Mouse (Mus musculus) ES-E14 (cell line): ENCODE results near the gene Dvl3. TPM values are rescaled to one million over a fixed set of nuclear protein-coding genes. Genes with fewer than 3 reads are reported as not detected.
"Not testable (repeated sequence)": the region's sequence is repeated elsewhere in the genome, so short reads cannot be mapped to it uniquely, and the experiment has no call there.

Source experiments
- DNase-seq: peaks from one replicate; pipeline ENCODE4 v3.0.0-alpha.2; 2013; ENCODE audit warnings: low read depth, low spot score
- H3K27ac ChIP-seq: 2 replicates; pipeline ENCODE4 v1.5.1; 2012; ENCODE audit warnings: low read depth, mild to moderate bottlenecking, low read length, moderate library complexity, mixed read lengths; ENCODE audit not compliant: poor library complexity, insufficient read depth, severe bottlenecking
- H3K36me3 ChIP-seq: 2 replicates; pipeline ENCODE4 v1.6.1; 2012; ENCODE audit warnings: mild to moderate bottlenecking, low read length, moderate library complexity, mixed read lengths; ENCODE audit not compliant: control insufficient read depth, poor library complexity, insufficient read depth, severe bottlenecking
- H3K4me1 ChIP-seq, 2 experiments: fragments of 150-350 bp in 1 of 2; sonication (generic) in 1 of 2; 2 replicates each; pipeline ENCODE4 v1.6.1; 2012; ENCODE audit warnings: low read length in 2 of 2, mild to moderate bottlenecking in 1 of 2, mixed read lengths in 1 of 2; ENCODE audit not compliant: control insufficient read depth in 2 of 2, insufficient read depth in 2 of 2, poor library complexity in 1 of 2
- H3K4me3 ChIP-seq, 2 experiments: fragments of 150-350 bp in 1 of 2; sonication (generic) in 1 of 2; 2 replicates each; pipeline ENCODE4 v1.5.1; 2012; ENCODE audit warnings: low read length in 2 of 2, low read depth in 1 of 2, mild to moderate bottlenecking in 1 of 2, mixed read lengths in 1 of 2; ENCODE audit not compliant: insufficient read depth in 1 of 2, poor library complexity in 1 of 2, severe bottlenecking in 1 of 2
- H3K9ac ChIP-seq: 2 replicates; pipeline ENCODE4 v1.6.1; 2012; ENCODE audit warnings: low read depth, mild to moderate bottlenecking, low read length, mixed read lengths; ENCODE audit not compliant: poor library complexity, insufficient read depth, severe bottlenecking
- H3K9me3 ChIP-seq: fragments of 150-350 bp; sonication (generic); 2 replicates; pipeline ENCODE4 v1.6.1; 2012; ENCODE audit warnings: low read depth, mild to moderate bottlenecking, low read length; ENCODE audit not compliant: control insufficient read depth, insufficient read depth
- CHD2 ChIP-seq: IDR thresholded peaks from 2 replicates; pipeline ENCODE4 v1.6.1; 2014; ENCODE audit warnings: mild to moderate bottlenecking, low read depth, low read length, inconsistent platforms
- HCFC1 ChIP-seq: IDR thresholded peaks from 2 replicates; pipeline ENCODE4 v1.6.1; 2012; ENCODE audit warnings: low read length, inconsistent platforms, borderline replicate concordance; ENCODE audit not compliant: insufficient read depth
- MAFK ChIP-seq: IDR thresholded peaks from 2 replicates; pipeline ENCODE4 v1.6.1; 2014; ENCODE audit warnings: mild to moderate bottlenecking, low read depth, low read length, inconsistent platforms; ENCODE audit not compliant: insufficient read depth
- ZC3H11A ChIP-seq: IDR thresholded peaks from 2 replicates; pipeline ENCODE4 v1.6.1; 2012; ENCODE audit warnings: low read depth, mild to moderate bottlenecking, inconsistent platforms, low read length, borderline replicate concordance
- ZNF384 ChIP-seq: IDR thresholded peaks from 2 replicates; pipeline ENCODE4 v1.6.1; 2012; ENCODE audit warnings: low read depth, low read length, inconsistent platforms
- in situ Hi-C, 2 experiments: fragments of 600-800 bp; cut with MboI; formaldehyde crosslinking; loops; one replicate each; pipeline ENCODE4 v1.15.1; 2025; ENCODE audit warnings: low sequenced_read_pairs in 2 of 2, inconsistent platforms in 1 of 2; ENCODE audit not compliant: unreplicated experiment in 2 of 2
- total RNA-seq: library from RNA; depleted of rRNA; stranded (reverse); fragments of 300-350 nt; gene quantifications from 2 replicates; pipeline ENCODE4 v1.2.3, GENCODE M21; 2012

Gene Dvl3
- total RNA-seq, 1 experiment: 10.8 TPM

DNA sequence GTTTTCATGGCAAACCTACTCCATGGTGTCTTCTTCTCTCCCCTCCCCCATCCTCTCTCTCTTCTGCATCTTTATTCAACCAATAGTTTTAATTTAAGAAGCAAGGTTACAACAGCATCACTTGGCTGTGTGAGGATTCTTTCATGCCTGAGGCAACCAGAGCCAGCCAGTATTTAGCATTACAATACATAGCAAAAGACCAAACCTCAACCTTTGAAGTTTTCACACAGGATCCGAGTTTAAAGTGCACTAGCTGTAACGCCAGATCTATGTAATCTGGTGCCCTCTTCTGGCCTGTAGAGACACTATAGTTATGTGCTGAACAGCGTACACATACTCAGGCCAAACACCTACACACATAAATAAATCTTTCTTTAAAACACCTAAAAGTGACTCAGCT, 36.7 kb upstream of the Dvl3 start:
- Histone ChIP-seq H3K4me3 (no peak overlapping the region), H3K36me3 (no peaks in the 10 kb centered on the region), H3K4me1 (peaks cover 0 to 14% of the 10 kb centered on the region in 2 experiments; a peak in 2 of 4 replicates), H3K9ac (no peak overlapping the region), H3K27ac (peak overlapping the region; percentile 40; the same call in 1 of the 2 replicates), H3K9me3 (no peaks in the 10 kb centered on the region)
- peak; percentile 67; the same call in 1 of the 2 replicates for TF ChIP-seq CHD2
- no peak for TF ChIP-seq HCFC1
- no peak for TF ChIP-seq MAFK
- TF ChIP-seq ZC3H11A: peak; percentile 25; the same call in 1 of the 2 replicates
- no peak for TF ChIP-seq ZNF384
- in situ Hi-C loops: no loop called here
- peak; percentile 76 for DNase-seq

- in situ Hi-C loops: no loop called here
Observed at GRCm38 (mm10) chr16:20481746-20482145, 35.0 kb upstream of the Dvl3 start.

GRCm38 (mm10) chr16:20483716-20484115, 33.1 kb upstream of the Dvl3 start:
- H3K9ac ChIP-seq, H3K9me3 ChIP-seq, DNase-seq, H3K4me1 ChIP-seq, in situ Hi-C loops, H3K36me3 ChIP-seq, H3K4me3 ChIP-seq, H3K27ac ChIP-seq: not testable (repeated sequence)

More at GRCm38 (mm10) chr16:20481746-20482145, 35.0 kb upstream of the Dvl3 start:
- H3K9ac ChIP-seq: no peak overlapping the region
- H3K4me3 ChIP-seq: no peak overlapping the region
- peaks cover 0 to 10% of the 10 kb centered on the region in 2 experiments; a peak in 2 of 4 replicates for H3K4me1 ChIP-seq
- TF ChIP-seq HCFC1 (no peak), ZC3H11A (no peak), MAFK (no peak), CHD2 (no peak), ZNF384 (no peak)
- H3K27ac ChIP-seq: no peak overlapping the region
- no peaks in the 10 kb centered on the region for H3K9me3 ChIP-seq
- no peaks in the 10 kb centered on the region for H3K36me3 ChIP-seq
- no peak for DNase-seq

DNA sequence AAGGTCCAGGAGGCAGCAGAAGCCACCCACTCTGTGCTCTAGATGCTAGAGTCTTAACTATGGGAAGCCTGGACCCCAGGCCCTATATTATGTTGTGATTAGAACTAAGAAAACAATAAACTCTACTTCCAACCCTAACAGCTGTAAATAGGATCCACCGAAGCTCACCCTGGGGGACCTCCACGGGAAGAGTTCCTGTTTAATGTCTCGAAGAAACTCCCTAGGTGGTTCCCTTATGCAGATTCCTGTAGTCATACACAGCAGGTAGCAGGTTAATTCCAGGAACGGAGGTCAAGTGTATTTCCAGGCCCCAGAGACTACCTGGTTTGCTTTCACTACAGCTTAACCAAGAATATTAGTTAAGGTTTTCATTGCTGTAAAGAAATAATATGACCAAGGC, 31.7 kb upstream of the Dvl3 start:
- Histone ChIP-seq H3K4me3 (no peak overlapping the region), H3K9ac (no peak overlapping the region), H3K4me1 (peaks cover 2 to 5% of the 10 kb centered on the region in 2 experiments; a peak in 2 of 4 replicates), H3K27ac (no peak overlapping the region; the same call in 1 of the 2 replicates), H3K9me3 (no peaks in the 10 kb centered on the region), H3K36me3 (no peaks in the 10 kb centered on the region)
- TF ChIP-seq CHD2: no peak
- no peak for TF ChIP-seq MAFK
- no peak for TF ChIP-seq ZNF384
- TF ChIP-seq ZC3H11A: no peak
- TF ChIP-seq HCFC1: no peak
- DNase-seq: no peak
- in situ Hi-C loops: no loop called here

GRCm38 (mm10) chr16:20486048-20486447, 30.7 kb upstream of the Dvl3 start:
- TF ChIP-seq MAFK: no peak
- TF ChIP-seq ZC3H11A: no peak
- TF ChIP-seq HCFC1: no peak
- H3K9me3 ChIP-seq: no peaks in the 10 kb centered on the region
- peaks cover 2 to 5% of the 10 kb centered on the region in 2 experiments; a peak in 2 of 4 replicates for H3K4me1 ChIP-seq
- H3K4me3 ChIP-seq: no peak overlapping the region
- H3K36me3 ChIP-seq: no peaks in the 10 kb centered on the region
- in situ Hi-C loops: no loop called here
- DNase-seq: no peak
- H3K9ac ChIP-seq: no peak overlapping the region
- H3K27ac ChIP-seq: no peak overlapping the region
